Mouse (Mus musculus) bone marrow, adult 2 months (tissue): ENCODE data around the gene Crygs.

Experiments
- CTCF ChIP-seq: fragments of 200-500 bp; IDR thresholded peaks from 2 replicates; pipeline ENCODE4 v1.5.1; 2011; ENCODE audit warnings: low read length, control low read depth; ENCODE audit not compliant: control insufficient read depth, insufficient read depth
- POLR2A ChIP-seq: fragments of 200-500 bp; IDR thresholded peaks from 2 replicates; pipeline ENCODE4 v1.6.1; 2011; ENCODE audit warnings: low read depth, mild to moderate bottlenecking, control low read depth, low read length, borderline replicate concordance; ENCODE audit not compliant: control insufficient read depth

GRCm38 (mm10) chr16:22800849-22801109 lies 10.6 kb downstream of the Crygs start:
- no peak for TF ChIP-seq CTCF
- TF ChIP-seq POLR2A, result no peak
